9 mouse cellular contexts compared by ENCODE assay signal in the genomic region with DNA sequence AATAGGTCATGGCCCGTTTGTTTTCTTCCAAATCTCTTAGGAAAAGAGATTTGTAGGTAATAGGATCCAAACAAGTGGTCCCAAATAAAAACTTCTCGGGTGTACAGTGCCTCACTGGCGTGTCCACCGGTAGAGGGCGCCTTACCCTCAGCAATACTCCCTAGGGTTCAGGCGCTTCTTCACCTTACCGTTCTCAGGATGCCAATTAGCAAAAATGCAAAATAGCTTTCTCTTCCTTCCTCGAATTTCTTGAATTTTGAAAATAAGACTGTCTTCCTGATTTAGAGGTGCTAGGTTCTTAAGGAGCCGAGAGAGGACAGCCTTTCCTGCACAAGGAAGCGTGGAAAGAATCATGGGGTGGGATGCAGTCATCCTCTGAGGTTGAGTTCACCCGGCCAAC.
A peak's percentile ranks its signal among the peaks of the same experiment; 100 is the strongest.
DNase-seq lines count a peak whose midpoint lies in the region; TF ChIP-seq lines count a peak whose summit lies in the region.
"Had no signal": no experiment of that assay in that cellular context is flagged by ENCODE, and none has a peak within 500 bp of the region (broad histone marks: within the 10 kb centered on the region; RNA-seq: fewer than 3 reads in every experiment).

No protein-coding gene starts in this region.

- in situ Hi-C loops in ES-E14 (cut with MboI; ENCODE audit: low sequenced_read_pairs in 2 of 2, unreplicated experiment in 2 of 2) = no loop called here

- H3K4me3 ChIP-seq in ES-E14 (ENCODE audit: insufficient read depth in 1 of 2, low read depth in 1 of 2, low read length in 2 of 2, poor library complexity in 1 of 2, severe bottlenecking in 1 of 2) = no peak overlapping the region
- H3K4me3 ChIP-seq in bone marrow, adult 2 months (replicated peaks; ENCODE audit: control insufficient read depth, low read depth, low read length) = no peak overlapping the region
- H3K4me3 ChIP-seq: heart, embryonic 15.5 days had no signal

- no peaks in the 10 kb centered on the region for H3K4me1 ChIP-seq in ES-E14 (ENCODE audit: control insufficient read depth in 2 of 2, insufficient read depth in 2 of 2, low read length in 2 of 2, poor library complexity in 1 of 2)
- no peaks in the 10 kb centered on the region; the same call in 1 of the 2 replicates for H3K4me1 ChIP-seq in bone marrow, adult 2 months (ENCODE audit: control insufficient read depth, insufficient read depth, low read length)
- H3K4me1 ChIP-seq: heart, embryonic 15.5 days had no signal

- H3K9ac ChIP-seq in ES-E14 (ENCODE audit: insufficient read depth, low read depth, low read length, poor library complexity, severe bottlenecking) = no peak overlapping the region
- H3K9ac ChIP-seq: heart, embryonic 15.5 days had no signal

- TF ChIP-seq CTCF in bone marrow, adult 2 months (IDR thresholded peaks at IDR 0.05; ENCODE audit: control insufficient read depth, insufficient read depth, low read length) = peak; percentile 56

- H3K9me3 ChIP-seq in ES-E14 (ENCODE audit: control insufficient read depth, insufficient read depth, low read depth, low read length) = no peaks in the 10 kb centered on the region
- H3K9me3 ChIP-seq: heart, embryonic 15.5 days had no signal

- TF ChIP-seq POLR2A in bone marrow, adult 2 months (IDR thresholded peaks at IDR 0.05; ENCODE audit: borderline replicate concordance, control insufficient read depth, low read depth, low read length) = no peak

- no peaks in the 10 kb centered on the region for H3K36me3 ChIP-seq in ES-E14 (ENCODE audit: control insufficient read depth, insufficient read depth, low read length, poor library complexity, severe bottlenecking)
- H3K36me3 ChIP-seq: heart, embryonic 15.5 days had no signal

- WGBS in bone marrow, adult 2 months = 14% methylated on average over 11 of the region's 11 CpGs

- intact Hi-C loops in heart, postnatal 25 days (cut with DNase I) = loop anchor here (5.0 to 10.0 kb wide), 5 partner anchors 510 to 1560 kb away; no protein-coding TSS in a partner anchor

- DNase-seq in ES-E14 (ENCODE audit: low read depth, low spot score) = peak; percentile 47
- DNase-seq in fibroblast of lung, adult 2 months (ENCODE audit: low read depth) = peak; percentile 4
- DNase-seq in heart, postnatal 25 days (ENCODE audit: low spot score) = peak; percentile 3
- DNase-seq in layer of hippocampus, adult 9-11 months = peak; percentile 25
- peak; percentile 80 for DNase-seq in lung, postnatal 36 days
- peak; percentile 67 to 89 for DNase-seq in right cerebral cortex, postnatal 10 days (ENCODE audit: low spot score in 2 of 2)
- DNase-seq in yolk sac, embryonic 10.5 days (ENCODE audit: low spot score) = peak; percentile 29

- no peak overlapping the region for H3K27ac ChIP-seq in ES-E14 (ENCODE audit: insufficient read depth, low read depth, low read length, poor library complexity, severe bottlenecking)
- no peak overlapping the region for H3K27ac ChIP-seq in bone marrow, adult 2 months (ENCODE audit: control insufficient read depth, insufficient read depth, low read depth, low read length, poor library complexity)
- H3K27ac ChIP-seq: heart, embryonic 15.5 days had no signal

TF ChIP-seq in ES-E14, 5 proteins besides CTCF, POLR2A, EP300 and RAD21:
- no peak for TF ChIP-seq MAFK (IDR thresholded peaks at IDR 0.05; ENCODE audit: insufficient read depth, low read depth, low read length)
- peak; percentile 97 for TF ChIP-seq ZC3H11A (IDR thresholded peaks at IDR 0.05; ENCODE audit: borderline replicate concordance, low read depth, low read length)
- no peak for TF ChIP-seq ZNF384 (IDR thresholded peaks at IDR 0.05; ENCODE audit: low read depth, low read length)
- TF ChIP-seq CHD2 (IDR thresholded peaks at IDR 0.05; ENCODE audit: low read depth, low read length) = no peak

Comparison
In these comparisons a context has a peak if more than half of its experiments do, and no peak if none do; other contexts are left out.
1. DNase-seq: peak in every context shown above with its lines; median percentile 80 in lung, postnatal 36 days; 78 in right cerebral cortex, postnatal 10 days; 47 in ES-E14; 29 in yolk sac, embryonic 10.5 days; 25 in layer of hippocampus, adult 9-11 months; 4 in fibroblast of lung, adult 2 months; 3 in heart, postnatal 25 days.